Mouse (Mus musculus) myocyte (in vitro differentiated cells): ENCODE measurements around the gene Olfr508.

Experiments used
- MAX ChIP-seq: IDR thresholded peaks from one replicate; pipeline ENCODE4 v1.6.1; 2011; ENCODE audit warnings: low read depth, mild to moderate bottlenecking, control low read depth
- POLR2A ChIP-seq: IDR thresholded peaks from one replicate; pipeline ENCODE4 v1.6.1; 2011; ENCODE audit warnings: low read depth, mild to moderate bottlenecking, control low read depth, moderate library complexity; ENCODE audit not compliant: insufficient read length
- POLR2AphosphoS2 ChIP-seq: IDR thresholded peaks from one replicate; pipeline ENCODE4 v1.6.1; 2011; ENCODE audit warnings: low read depth, control low read depth; ENCODE audit not compliant: insufficient read length

- TF ChIP-seq POLR2A, result no peak
- TF ChIP-seq POLR2AphosphoS2, result no peak
- no peak for TF ChIP-seq MAX
Observed at GRCm38 (mm10) chr7:108589797-108590196, 40.0 kb upstream of the Olfr508 start.
